Mouse (Mus musculus) lung, adult 2 months (tissue): Measurements from ENCODE around the gene Acoxl.

Experiments
- CTCF ChIP-seq: fragments of 200-500 bp; IDR thresholded peaks from 2 replicates; pipeline ENCODE4 v1.5.1; 2011; ENCODE audit warnings: mild to moderate bottlenecking, low read length, control low read depth; ENCODE audit not compliant: insufficient read depth
- POLR2A ChIP-seq: fragments of 200-500 bp; IDR thresholded peaks from 2 replicates; pipeline ENCODE4 v1.6.1; 2011; ENCODE audit warnings: low read depth, mild to moderate bottlenecking, control low read depth, low read length, borderline replicate concordance; ENCODE audit errors: extremely low read depth

GRCm38 (mm10) chr2:128079316-128079715 lies 240.6 kb downstream of the Acoxl start:
- no peak for TF ChIP-seq CTCF
- TF ChIP-seq POLR2A, result no peak
